Mouse (Mus musculus): ENCODE measurements around the gene P4htm. TPM values are rescaled to one million over a fixed set of nuclear protein-coding genes. Genes with fewer than 3 reads are reported as not detected.

P4htm gene
- polyA plus RNA-seq (2012; rRNA removed; ENCODE audit: low replicate concordance) = 2.8 and 5.9 TPM in 2 replicates

DNA sequence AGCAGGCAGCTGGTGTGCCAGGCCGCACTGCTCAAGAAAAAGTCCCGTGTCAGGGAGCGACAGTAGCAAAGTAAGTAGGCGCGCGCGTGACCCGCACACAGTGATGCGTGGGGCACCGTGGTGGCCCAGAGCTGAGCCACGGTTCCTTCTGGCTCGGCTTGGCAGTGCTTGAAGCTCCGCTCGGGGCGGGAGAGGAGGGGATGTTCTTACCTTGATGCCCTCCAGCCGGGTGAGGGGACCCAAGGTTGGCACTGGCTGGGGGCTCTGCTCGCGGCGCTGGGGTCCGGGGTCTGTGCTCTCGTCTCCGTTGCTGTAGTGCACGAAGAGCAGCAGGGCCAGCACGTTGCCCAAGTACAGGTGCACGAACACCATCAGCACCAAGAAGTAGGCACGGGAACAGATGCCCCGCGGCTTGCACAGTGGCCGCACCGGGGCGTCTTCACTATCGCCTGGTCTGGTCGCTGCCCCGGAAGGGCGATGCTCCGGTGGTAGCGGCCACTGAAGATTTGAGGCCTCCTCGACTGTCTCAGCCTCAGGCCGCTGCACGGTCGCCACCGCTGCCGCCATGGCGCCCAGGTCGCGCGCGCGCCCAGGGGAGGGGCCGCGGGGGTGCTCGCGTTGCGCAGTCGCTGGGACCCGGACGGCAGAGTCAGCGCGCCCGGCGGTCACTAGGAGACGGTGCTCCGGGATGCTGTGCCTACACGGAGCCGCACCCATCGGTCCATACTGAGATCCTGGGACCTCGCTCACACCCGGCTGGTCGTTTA is at the start of gene P4htm:
TSS of gene P4htm (minus strand) at position 670 of the 767 bp plus-strand sequence.

DNA sequence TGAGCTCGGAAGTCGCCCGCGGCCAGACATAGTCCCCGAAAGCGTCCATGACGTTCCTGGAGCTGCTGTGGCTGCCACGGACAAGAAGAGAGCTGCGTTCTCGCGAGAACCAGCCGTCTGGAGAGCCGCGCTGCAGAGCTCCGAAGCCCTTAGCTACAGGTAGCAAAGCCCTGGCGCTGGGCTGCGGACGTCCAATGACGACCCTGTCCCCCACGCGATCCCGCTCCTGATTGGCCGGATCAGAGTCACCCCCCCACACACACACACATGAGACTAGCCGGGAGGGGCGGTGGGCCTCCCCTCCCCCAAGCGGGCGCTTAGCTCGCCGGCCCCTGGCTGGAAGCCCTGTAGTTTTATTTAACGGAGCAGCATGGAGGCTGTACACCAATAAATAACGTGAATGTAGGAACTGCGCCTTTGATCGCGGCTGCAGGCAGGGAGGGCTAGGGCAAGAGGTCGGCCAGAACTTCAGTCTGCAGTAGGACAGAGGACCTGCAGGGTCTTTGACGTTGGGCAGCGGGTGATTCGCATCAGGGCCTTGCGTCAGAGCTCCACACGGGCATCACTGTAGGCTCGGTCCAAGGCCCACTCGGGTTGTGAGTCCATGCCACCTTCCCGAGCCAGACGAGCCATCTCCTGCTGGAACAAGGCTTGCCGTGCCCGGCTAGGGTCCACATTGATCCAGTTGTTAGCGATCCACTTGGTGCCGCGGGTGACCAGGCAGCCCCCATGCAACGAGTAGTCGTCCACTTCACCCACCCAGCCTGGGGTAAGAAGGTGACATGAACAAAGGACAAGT is 18.7 kb downstream of the P4htm start, which contains the start of gene Wdr6:
TSS of gene Wdr6 (minus strand) at position 195 of the 799 bp plus-strand sequence.

DNA sequence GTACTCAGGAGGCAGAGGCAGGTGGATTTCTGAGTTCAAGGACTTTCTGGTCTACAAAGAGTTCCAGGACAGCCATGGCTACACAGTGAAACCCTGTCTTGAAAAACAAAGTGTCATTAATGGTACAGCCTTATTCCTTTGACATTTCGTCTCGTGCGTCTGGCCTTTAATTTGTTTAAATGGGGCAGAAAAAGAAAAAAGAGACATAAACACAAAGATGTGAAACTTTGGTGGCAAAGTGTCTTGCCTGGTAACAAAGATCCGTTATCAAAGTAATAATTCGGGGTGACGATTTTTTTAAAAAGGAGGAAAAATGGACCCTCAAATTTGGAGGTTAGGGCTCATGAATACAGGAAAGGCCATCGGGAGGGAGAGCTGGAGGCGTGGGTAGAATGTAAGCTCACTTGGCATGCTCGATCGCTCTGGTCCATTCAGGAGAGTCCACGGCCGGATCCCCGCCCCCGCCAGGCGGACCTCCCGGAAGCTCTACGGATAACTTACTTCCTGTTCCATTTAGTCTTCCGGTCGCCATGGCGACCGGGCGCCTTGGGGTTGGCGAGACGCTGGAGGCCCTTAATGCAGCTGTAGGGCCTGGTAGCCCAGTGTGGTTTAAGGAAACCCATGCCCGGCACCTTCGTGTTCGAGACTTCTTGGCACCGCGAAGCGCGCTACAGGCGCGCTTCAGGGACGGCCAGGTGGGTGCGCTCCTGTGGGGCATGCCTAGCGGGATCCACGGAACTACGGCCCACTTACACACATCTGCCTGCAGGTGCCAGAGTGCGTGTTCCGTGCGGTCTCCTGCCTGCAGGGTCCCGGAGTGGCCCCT is 27.9 kb downstream of the P4htm start, which contains the start of gene Dalrd3:
TSS of gene Dalrd3 (plus strand) at position 506 of the 826 bp plus-strand sequence.

DNA sequence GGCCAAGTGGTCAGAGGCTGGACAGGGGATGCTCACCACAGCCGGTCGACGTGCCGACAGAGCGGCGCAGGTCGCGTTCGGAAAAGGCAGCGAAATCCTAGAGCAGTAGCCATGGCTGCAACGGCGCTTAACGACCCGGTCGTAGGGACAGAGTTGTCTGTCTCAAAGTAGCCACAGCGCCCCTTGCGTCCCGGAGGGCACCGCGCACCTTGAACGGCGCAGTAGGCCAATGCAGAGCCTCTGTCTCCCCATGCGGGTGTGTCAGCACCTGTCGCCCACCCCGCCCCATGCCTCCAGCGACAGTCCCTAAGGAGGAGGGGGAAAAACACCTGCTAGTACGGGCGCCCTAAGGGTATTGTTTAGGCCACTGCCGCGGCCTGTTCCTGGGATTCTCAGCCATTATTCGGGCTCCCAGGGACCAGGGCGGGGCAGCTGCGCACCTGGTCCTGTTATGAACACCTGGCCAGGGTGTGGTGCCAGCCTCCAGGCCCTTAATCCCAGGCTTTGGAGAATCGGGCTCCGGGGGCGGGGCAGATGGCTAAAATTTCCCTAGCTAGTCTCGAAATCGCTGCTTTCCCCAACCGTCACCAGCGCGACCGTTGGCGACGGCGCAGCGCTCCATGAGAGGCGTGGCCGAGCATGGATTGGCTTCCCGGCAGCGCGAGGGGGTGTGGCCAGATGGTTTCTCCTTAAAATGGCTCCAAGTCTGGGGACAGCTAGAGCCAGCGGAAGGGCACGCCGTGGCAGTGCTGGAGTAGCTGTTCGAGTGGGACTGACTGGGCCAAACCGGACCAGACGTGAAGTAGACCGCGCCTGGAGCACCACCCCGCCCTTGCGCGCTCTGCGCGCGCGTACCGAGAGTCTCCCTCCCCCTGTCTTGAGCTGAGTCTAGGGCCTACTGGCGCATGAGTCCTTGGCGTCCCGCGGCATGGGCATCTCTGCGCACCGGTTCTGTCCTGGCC is 30.4 kb downstream of the P4htm start, which contains the start of gene Ndufaf3:
TSS of gene Ndufaf3 (minus strand) at position 620 of the 962 bp plus-strand sequence.

DNA sequence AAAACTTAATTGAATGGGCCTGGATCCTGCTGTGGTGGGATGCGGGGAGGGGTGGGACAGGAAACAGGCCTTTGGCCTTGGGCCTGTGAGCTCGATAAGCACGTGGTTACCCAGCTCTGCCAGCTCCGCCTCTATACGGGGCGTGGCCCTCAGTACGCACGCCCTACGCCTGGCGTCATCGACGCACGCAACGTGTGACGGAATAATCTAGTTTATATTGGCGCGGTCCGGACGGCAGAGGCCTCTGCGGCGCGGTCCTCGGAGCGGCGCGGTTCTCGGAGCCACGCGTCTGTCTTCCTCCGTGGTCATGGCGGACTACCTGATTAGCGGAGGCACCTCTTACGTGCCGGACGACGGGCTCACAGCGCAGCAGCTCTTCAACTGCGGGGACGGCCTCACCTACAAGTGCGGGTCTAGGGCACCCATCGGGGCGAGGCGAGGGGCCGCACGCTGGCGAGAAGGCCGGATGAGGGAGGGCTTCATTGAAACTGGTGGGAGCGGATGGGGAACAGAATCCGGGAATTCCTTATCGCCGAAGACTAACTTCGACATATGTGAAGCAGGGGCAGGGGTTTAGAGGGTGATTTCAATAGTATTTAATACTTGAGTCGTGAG is 37.1 kb downstream of the P4htm start, which contains the start of gene Impdh2:
TSS of gene Impdh2 (plus strand) at position 60 of the 615 bp plus-strand sequence.

Other genes starting within 250 kb of the P4htm start
- 40.5 and 53.8 TPM in 2 replicates for gene Usp4, start 249.8 kb downstream of the P4htm start, polyA plus RNA-seq (2012; rRNA removed; ENCODE audit: low replicate concordance)
- gene 1700102P08Rik, start 204.9 kb downstream of the P4htm start, polyA plus RNA-seq (2012; rRNA removed; ENCODE audit: low replicate concordance) = not detected in 2 replicates
- gene Ccdc36, start 169.2 kb downstream of the P4htm start, polyA plus RNA-seq (2012; rRNA removed; ENCODE audit: low replicate concordance) = not detected in 2 replicates
- not detected in 2 replicates for gene BC048562, start 161.2 kb downstream of the P4htm start, polyA plus RNA-seq (2012; rRNA removed; ENCODE audit: low replicate concordance)
- 14.7 and 15.3 TPM in 2 replicates for gene Ccdc71, start 137.1 kb downstream of the P4htm start, polyA plus RNA-seq (2012; rRNA removed; ENCODE audit: low replicate concordance)
- gene Klhdc8b, start 136.1 kb downstream of the P4htm start, polyA plus RNA-seq (2012; rRNA removed; ENCODE audit: low replicate concordance) = 27.3 and 33.7 TPM in 2 replicates
- gene Lamb2, start 117.9 kb downstream of the P4htm start, polyA plus RNA-seq (2012; rRNA removed; ENCODE audit: low replicate concordance) = 20.7 and 25.6 TPM in 2 replicates
- gene Usp19, start 107.1 kb downstream of the P4htm start, polyA plus RNA-seq (2012; rRNA removed; ENCODE audit: low replicate concordance) = 66.7 and 68.1 TPM in 2 replicates
- gene Qars, start 90.0 kb downstream of the P4htm start, polyA plus RNA-seq (2012; rRNA removed; ENCODE audit: low replicate concordance) = 145 and 187 TPM in 2 replicates
- 45.4 and 58.5 TPM in 2 replicates for gene Qrich1, start 80.9 kb downstream of the P4htm start, polyA plus RNA-seq (2012; rRNA removed; ENCODE audit: low replicate concordance)
- gene Impdh2, start 37.4 kb downstream of the P4htm start, polyA plus RNA-seq (2012; rRNA removed; ENCODE audit: low replicate concordance) = 47.8 and 97.0 TPM in 2 replicates
- 40.9 and 44.6 TPM in 2 replicates for gene Ndufaf3, start 30.2 kb downstream of the P4htm start, polyA plus RNA-seq (2012; rRNA removed; ENCODE audit: low replicate concordance)
- 135 and 158 TPM in 2 replicates for gene Dalrd3, start 27.8 kb downstream of the P4htm start, polyA plus RNA-seq (2012; rRNA removed; ENCODE audit: low replicate concordance)
- gene Wdr6, start 18.9 kb downstream of the P4htm start, polyA plus RNA-seq (2012; rRNA removed; ENCODE audit: low replicate concordance) = 11.3 and 13.7 TPM in 2 replicates
- gene Arih2, start 51.7 kb upstream of the P4htm start, polyA plus RNA-seq (2012; rRNA removed; ENCODE audit: low replicate concordance) = 15.4 and 19.7 TPM in 2 replicates
- 31.1 and 35.7 TPM in 2 replicates for gene Slc25a20, start 64.4 kb upstream of the P4htm start, polyA plus RNA-seq (2012; rRNA removed; ENCODE audit: low replicate concordance)
- gene Prkar2a, start 91.6 kb upstream of the P4htm start, polyA plus RNA-seq (2012; rRNA removed; ENCODE audit: low replicate concordance) = 31.0 and 32.2 TPM in 2 replicates
- 59.7 and 73.1 TPM in 2 replicates for gene Ip6k2, start 186.1 kb upstream of the P4htm start, polyA plus RNA-seq (2012; rRNA removed; ENCODE audit: low replicate concordance)
- 13.1 and 18.2 TPM in 2 replicates for gene Nckipsd, start 210.7 kb upstream of the P4htm start, polyA plus RNA-seq (2012; rRNA removed; ENCODE audit: low replicate concordance)
- 0.44 and 0.84 TPM in 2 replicates for gene Celsr3, start 228.7 kb upstream of the P4htm start, polyA plus RNA-seq (2012; rRNA removed; ENCODE audit: low replicate concordance)

All from duodenum, adult 2 months (tissue).